Mouse (Mus musculus) lung, adult 2 months (tissue): Measurements from ENCODE around the gene Wdr26.

ENCODE experiments used
- CTCF ChIP-seq: fragments of 200-500 bp; IDR thresholded peaks from 2 replicates; pipeline ENCODE4 v1.5.1; 2011; ENCODE audit warnings: mild to moderate bottlenecking, low read length, control low read depth; ENCODE audit not compliant: insufficient read depth
- POLR2A ChIP-seq: fragments of 200-500 bp; IDR thresholded peaks from 2 replicates; pipeline ENCODE4 v1.6.1; 2011; ENCODE audit warnings: low read depth, mild to moderate bottlenecking, control low read depth, low read length, borderline replicate concordance; ENCODE audit errors: extremely low read depth

GRCm38 (mm10) chr1:181241185-181241584 is 29.4 kb upstream of the Wdr26 start:
- TF ChIP-seq CTCF (no peak), POLR2A (no peak)
